Mouse (Mus musculus): ENCODE measurements around the gene Olfr263. TPM values are rescaled to one million over a fixed set of nuclear protein-coding genes. Genes with fewer than 3 reads are reported as not detected.
"Not testable (repeated sequence)": the region's sequence is repeated elsewhere in the genome, so short reads cannot be mapped to it uniquely, and the experiment has no call there.

The Olfr263 gene
- polyA plus RNA-seq (2015; fragmentation: Nextera tagmentation; extraction: Ambion mirVana), result not detected in 2 replicates

- ATAC-seq (replicated peaks; ENCODE audit: insufficient number of reproducible peaks, insufficient read depth, low FRiP score, low read depth); H3K9ac ChIP-seq; H3K27ac ChIP-seq; H3K4me1 ChIP-seq (replicated peaks); H3K27me3 ChIP-seq; H3K4me2 ChIP-seq; H3K9me3 ChIP-seq (replicated peaks); H3K36me3 ChIP-seq; H3K4me3 ChIP-seq: not testable (repeated sequence)
- 75% methylated on average over 3 of the region's 3 CpGs for WGBS
Observed at GRCm38 (mm10) chr13:21129339-21129738, at the start of gene Olfr263. Olfr263 (plus strand) TSS chr13:21129639.

- no peak overlapping the region for H3K9ac ChIP-seq
- no peak overlapping the region for H3K4me2 ChIP-seq
- no peak for ATAC-seq (replicated peaks; ENCODE audit: insufficient number of reproducible peaks, insufficient read depth, low FRiP score, low read depth)
- 58% methylated on average over 2 of the region's 2 CpGs for WGBS
- H3K36me3 ChIP-seq, result no peaks in the 10 kb centered on the region
- no peaks in the 10 kb centered on the region for H3K27me3 ChIP-seq
- no peak overlapping the region for H3K4me3 ChIP-seq
- H3K9me3 ChIP-seq (replicated peaks), result no peaks in the 10 kb centered on the region
- H3K27ac ChIP-seq, result no peak overlapping the region
- no peaks in the 10 kb centered on the region for H3K4me1 ChIP-seq (replicated peaks)
Observed at GRCm38 (mm10) chr13:21082686-21083085, 46.8 kb upstream of the Olfr263 start.

DNA sequence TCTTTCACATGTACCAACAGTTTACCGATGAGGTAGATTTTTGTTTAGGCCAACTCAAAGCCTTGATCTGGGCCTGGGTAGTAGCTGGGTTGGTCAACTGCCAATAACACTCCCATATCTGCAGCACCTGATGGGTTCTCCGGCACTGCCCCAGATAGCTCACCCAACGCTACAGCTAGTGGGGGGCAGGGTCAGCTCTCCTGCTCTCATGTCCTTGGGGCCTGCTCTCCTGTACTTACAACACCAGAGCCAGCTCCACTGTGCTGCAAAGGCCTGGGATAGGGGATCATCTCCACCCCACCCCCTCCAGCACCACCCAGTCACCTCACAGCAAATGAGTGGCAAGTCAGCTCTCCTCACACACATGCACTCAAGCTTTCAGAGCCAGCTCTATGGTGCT is 19.7 kb upstream of the Olfr263 start:
- H3K9me3 ChIP-seq (replicated peaks), result no peaks in the 10 kb centered on the region
- no peak overlapping the region for H3K4me3 ChIP-seq
- H3K36me3 ChIP-seq, result no peaks in the 10 kb centered on the region
- H3K27ac ChIP-seq, result no peak overlapping the region
- H3K27me3 ChIP-seq, result no peaks in the 10 kb centered on the region
- H3K9ac ChIP-seq, result no peak overlapping the region
- peak; percentile 35; the same call in 1 of the 2 replicates for ATAC-seq (replicated peaks; ENCODE audit: insufficient number of reproducible peaks, insufficient read depth, low FRiP score, low read depth)
- 74% methylated on average over 3 of the region's 3 CpGs for WGBS
- H3K4me1 ChIP-seq (replicated peaks), result no peaks in the 10 kb centered on the region
- H3K4me2 ChIP-seq, result no peak overlapping the region

GRCm38 (mm10) chr13:21110441-21110840 is 19.0 kb upstream of the Olfr263 start:
- no peaks in the 10 kb centered on the region for H3K27me3 ChIP-seq
- no peak overlapping the region for H3K27ac ChIP-seq
- H3K9ac ChIP-seq, result no peak overlapping the region
- no peak overlapping the region for H3K4me2 ChIP-seq
- H3K36me3 ChIP-seq, result no peaks in the 10 kb centered on the region
- WGBS, result 85% methylated on average over 6 of the region's 6 CpGs
- ATAC-seq (replicated peaks; ENCODE audit: insufficient number of reproducible peaks, insufficient read depth, low FRiP score, low read depth), result no peak
- no peak overlapping the region for H3K4me3 ChIP-seq
- H3K4me1 ChIP-seq (replicated peaks), result no peaks in the 10 kb centered on the region
- H3K9me3 ChIP-seq (replicated peaks), result no peaks in the 10 kb centered on the region

- H3K36me3 ChIP-seq; H3K4me3 ChIP-seq; H3K9me3 ChIP-seq (replicated peaks); H3K27ac ChIP-seq; ATAC-seq (replicated peaks; ENCODE audit: insufficient number of reproducible peaks, insufficient read depth, low FRiP score, low read depth); H3K4me1 ChIP-seq (replicated peaks); H3K9ac ChIP-seq; H3K27me3 ChIP-seq; H3K4me2 ChIP-seq: not testable (repeated sequence)
- WGBS, result 71% methylated on average over 3 of the region's 3 CpGs
Observed at GRCm38 (mm10) chr13:21111183-21111582, 18.3 kb upstream of the Olfr263 start, which contains the start of gene Olfr1369-ps1. Olfr1369-ps1 (plus strand) TSS chr13:21111483.

DNA sequence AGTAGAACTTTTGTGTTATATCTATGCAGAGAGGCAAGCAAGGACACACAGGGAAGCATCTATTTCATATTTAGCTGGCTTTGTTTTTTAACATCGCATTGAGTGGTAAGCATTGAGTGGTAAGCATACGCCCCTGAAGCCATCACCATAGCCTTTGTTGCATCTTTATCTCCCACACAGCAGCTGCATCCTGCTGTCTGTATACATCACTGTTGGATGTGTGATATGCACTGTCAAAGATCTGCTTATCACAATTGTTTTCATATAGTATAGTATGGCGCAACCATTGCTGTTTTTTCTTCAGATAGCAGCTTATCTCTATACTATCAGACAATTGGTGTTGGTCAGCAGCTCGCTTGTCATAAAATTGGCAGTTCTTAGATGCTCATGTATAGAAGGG is 15.3 kb upstream of the Olfr263 start:
- Histone ChIP-seq H3K9ac (no peak overlapping the region), H3K4me1 (replicated peaks) (no peaks in the 10 kb centered on the region), H3K27ac (no peak overlapping the region), H3K9me3 (replicated peaks) (no peaks in the 10 kb centered on the region), H3K4me2 (no peak overlapping the region), H3K36me3 (no peaks in the 10 kb centered on the region), H3K27me3 (no peaks in the 10 kb centered on the region), H3K4me3 (no peak overlapping the region)
- no peak for ATAC-seq (replicated peaks; ENCODE audit: insufficient number of reproducible peaks, insufficient read depth, low FRiP score, low read depth)
- 56% methylated on average over 4 of the region's 4 CpGs for WGBS

DNA sequence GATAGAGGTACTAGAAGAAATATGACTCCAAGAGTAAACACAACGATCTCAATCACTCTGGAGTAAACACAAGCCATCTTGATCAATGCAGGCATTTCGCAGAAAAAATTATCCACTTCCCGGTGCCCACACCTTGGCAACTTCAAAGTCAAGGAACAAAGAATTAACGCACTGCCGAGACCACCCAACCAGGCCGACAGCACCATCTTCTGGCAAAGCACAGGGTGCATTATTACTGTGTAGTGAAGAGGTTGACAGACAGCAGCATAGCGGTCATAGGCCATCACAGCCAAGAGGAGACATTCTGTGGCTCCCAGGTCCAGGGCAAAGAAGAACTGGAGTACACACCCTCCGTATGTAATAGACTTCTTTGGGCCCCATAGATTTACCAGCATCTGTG is 13.0 kb downstream of the Olfr263 start:
- Histone ChIP-seq H3K27ac (no peak overlapping the region), H3K4me3 (no peak overlapping the region), H3K9me3 (replicated peaks) (no peaks in the 10 kb centered on the region), H3K4me1 (replicated peaks) (no peaks in the 10 kb centered on the region), H3K4me2 (no peak overlapping the region), H3K27me3 (peaks cover 7% of the 10 kb centered on the region; the same call in 1 of the 2 replicates), H3K9ac (no peak overlapping the region), H3K36me3 (no peaks in the 10 kb centered on the region)
- ATAC-seq (replicated peaks; ENCODE audit: insufficient number of reproducible peaks, insufficient read depth, low FRiP score, low read depth), result no peak
- 35% methylated on average over 8 of the region's 8 CpGs for WGBS

- 54% methylated on average over 4 of the region's 4 CpGs for WGBS
- H3K27ac ChIP-seq, result no peak within 1 kb of the TSS
Observed at GRCm38 (mm10) chr13:21145767-21146166, 16.3 kb downstream of the Olfr263 start, which contains the start of gene Olfr1368. Olfr1368 (minus strand) TSS chr13:21145867.

DNA sequence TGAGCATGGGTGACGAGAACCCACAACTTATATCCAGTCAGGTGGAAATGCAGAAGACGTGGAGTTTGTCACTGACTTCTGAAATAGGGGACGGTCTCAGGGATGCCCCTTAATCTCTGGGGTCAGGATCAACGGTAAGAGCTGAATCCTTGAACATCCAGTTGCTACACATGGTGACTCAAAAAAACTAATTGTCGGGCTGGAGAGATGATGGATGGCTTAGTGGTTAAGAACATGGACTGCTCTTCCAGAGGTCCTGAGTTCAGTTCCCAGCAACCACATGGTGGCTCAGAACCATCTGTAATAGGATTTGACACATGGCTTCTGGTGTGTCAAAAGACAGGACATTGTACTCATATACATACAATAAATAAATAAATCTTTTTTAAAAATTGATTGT is 26.4 kb downstream of the Olfr263 start:
- H3K4me3 ChIP-seq, result no peak overlapping the region
- H3K9ac ChIP-seq, result no peak overlapping the region
- 0 out of 2 replicates have a peak, but pooled peaks cover 7% of the 10 kb centered on the region for H3K4me1 ChIP-seq (replicated peaks)
- ATAC-seq (replicated peaks; ENCODE audit: insufficient number of reproducible peaks, insufficient read depth, low FRiP score, low read depth), result no peak
- H3K9me3 ChIP-seq (replicated peaks), result no peaks in the 10 kb centered on the region
- H3K27ac ChIP-seq, result no peak overlapping the region
- no peaks in the 10 kb centered on the region for H3K27me3 ChIP-seq
- 77% methylated on average over 5 of the region's 5 CpGs for WGBS
- H3K4me2 ChIP-seq, result no peak overlapping the region
- H3K36me3 ChIP-seq, result no peaks in the 10 kb centered on the region

More at GRCm38 (mm10) chr13:21145767-21146166, 16.3 kb downstream of the Olfr263 start, which contains the start of gene Olfr1368:
- no peak for ATAC-seq (replicated peaks; ENCODE audit: insufficient number of reproducible peaks, insufficient read depth, low FRiP score, low read depth)
- Histone ChIP-seq H3K9me3 (replicated peaks) (no peaks in the 10 kb centered on the region), H3K4me1 (replicated peaks) (no peaks in the 10 kb centered on the region), H3K4me2 (no peak within 1 kb of the TSS), H3K4me3 (no peak within 1 kb of the TSS), H3K36me3 (no peaks in the 10 kb centered on the region), H3K27me3 (no peaks in the 10 kb centered on the region), H3K9ac (no peak within 1 kb of the TSS)

DNA sequence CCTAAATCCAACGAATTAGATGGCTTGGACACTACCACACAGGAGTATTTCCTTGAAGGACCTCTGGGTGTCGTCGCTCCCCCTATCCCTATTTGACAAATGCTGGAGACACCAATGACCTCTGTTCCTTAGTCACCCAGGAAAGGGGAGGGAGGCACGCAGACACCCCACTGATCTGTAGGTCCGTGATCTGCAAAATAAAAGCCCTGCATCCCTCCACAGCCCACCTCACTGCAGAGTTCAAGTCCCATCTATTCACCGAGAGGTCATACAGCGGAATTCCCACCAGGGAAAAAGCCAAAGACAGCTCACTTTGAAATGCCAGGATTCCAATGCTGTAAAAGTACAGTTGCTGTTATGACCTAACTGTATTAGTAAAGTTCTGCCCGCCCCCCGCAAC is 28.6 kb downstream of the Olfr263 start:
- Histone ChIP-seq H3K4me2 (peak overlapping the region; percentile 93), H3K9me3 (replicated peaks) (no peaks in the 10 kb centered on the region), H3K36me3 (no peaks in the 10 kb centered on the region), H3K9ac (no peak overlapping the region), H3K4me1 (replicated peaks) (0 out of 2 replicates have a peak, but pooled peaks cover 7% of the 10 kb centered on the region), H3K27me3 (no peaks in the 10 kb centered on the region), H3K27ac (no peak overlapping the region), H3K4me3 (peak overlapping the region; percentile 82)
- 14% methylated on average over 9 of the region's 9 CpGs for WGBS
- ATAC-seq (replicated peaks; ENCODE audit: insufficient number of reproducible peaks, insufficient read depth, low FRiP score, low read depth), result no peak

GRCm38 (mm10) chr13:21158785-21159474 is 29.5 kb downstream of the Olfr263 start:
- Histone ChIP-seq H3K9ac (peak overlapping the region; percentile 67), H3K36me3 (no peaks in the 10 kb centered on the region), H3K9me3 (replicated peaks) (no peaks in the 10 kb centered on the region), H3K4me2 (peak overlapping the region; percentile 93), H3K4me1 (replicated peaks) (0 out of 2 replicates have a peak, but pooled peaks cover 7% of the 10 kb centered on the region), H3K27ac (peak overlapping the region; percentile 63), H3K27me3 (no peaks in the 10 kb centered on the region), H3K4me3 (peak overlapping the region; percentile 82)
- under 1% methylated on average over 19 of the region's 19 CpGs for WGBS
- 0 out of 2 replicates have a peak, but pooled peaks have one; percentile 47 for ATAC-seq (replicated peaks; ENCODE audit: insufficient number of reproducible peaks, insufficient read depth, low FRiP score, low read depth)

GRCm38 (mm10) chr13:21159475-21159819 is 30.0 kb downstream of the Olfr263 start:
- under 1% methylated on average over 15 of the region's 15 CpGs for WGBS
- no peaks in the 10 kb centered on the region for H3K9me3 ChIP-seq (replicated peaks)
- no peaks in the 10 kb centered on the region for H3K36me3 ChIP-seq
- peak overlapping the region; percentile 82 for H3K4me3 ChIP-seq
- H3K9ac ChIP-seq, result peak overlapping the region; percentile 67
- H3K4me2 ChIP-seq, result peak overlapping the region; percentile 93
- no peaks in the 10 kb centered on the region for H3K27me3 ChIP-seq
- peak overlapping the region; percentile 63 for H3K27ac ChIP-seq
- ATAC-seq (replicated peaks; ENCODE audit: insufficient number of reproducible peaks, insufficient read depth, low FRiP score, low read depth), result no peak
- H3K4me1 ChIP-seq (replicated peaks), result 0 out of 2 replicates have a peak, but pooled peaks cover 7% of the 10 kb centered on the region
